ENCODE assay signal across 13 mouse cellular contexts in genomic region chr7:74173230-74173612, GRCm38 (mm10).
DNase-seq lines count a peak whose midpoint lies in the region; ATAC-seq and TF ChIP-seq lines count a peak whose summit lies in the region.
"Had no signal": no experiment of that assay in that cellular context is flagged by ENCODE, and none has a peak within 500 bp of the region (broad histone marks: within the 10 kb centered on the region; RNA-seq: fewer than 3 reads in every experiment).

No protein-coding gene starts in this region.

- no peak for TF ChIP-seq EP300 in stomach, postnatal 0 days (optimal IDR thresholded peaks at IDR 0.05)

- WGBS in forebrain, embryonic 13.5 days = 26% methylated on average over 2 of the region's 2 CpGs
- WGBS in forebrain, embryonic 16.5 days = 30% methylated on average over 2 of the region's 2 CpGs
- WGBS in stomach, embryonic 14.5 days = 18% methylated on average over 2 of the region's 2 CpGs
- 16% methylated on average over 2 of the region's 2 CpGs for WGBS in stomach, postnatal 0 days
- 12% methylated on average over 2 of the region's 2 CpGs for WGBS in limb, embryonic 15.5 days

- no peak for TF ChIP-seq CTCF in stomach, postnatal 0 days (IDR thresholded peaks at IDR 0.05; ENCODE audit: low read depth)

- H3K36me3 ChIP-seq in forebrain, embryonic 13.5 days (ENCODE audit: poor library complexity, severe bottlenecking) = no peaks in the 10 kb centered on the region
- no peaks in the 10 kb centered on the region for H3K36me3 ChIP-seq in forebrain, embryonic 16.5 days (ENCODE audit: control insufficient read depth, insufficient read depth)
- no peaks in the 10 kb centered on the region for H3K36me3 ChIP-seq in stomach, embryonic 14.5 days (ENCODE audit: control insufficient read depth, insufficient read depth, low read length)
- H3K36me3 ChIP-seq in stomach, postnatal 0 days (ENCODE audit: control insufficient read depth, insufficient read depth, low read length) = no peaks in the 10 kb centered on the region
- no peaks in the 10 kb centered on the region for H3K36me3 ChIP-seq in limb, embryonic 15.5 days
- H3K36me3 ChIP-seq: G1E; midbrain, embryonic 15.5 days had no signal

- no peak overlapping the region for H3K4me3 ChIP-seq in forebrain, embryonic 13.5 days
- H3K4me3 ChIP-seq in forebrain, embryonic 16.5 days (replicated peaks; ENCODE audit: low read length) = no peak overlapping the region
- no peak overlapping the region for H3K4me3 ChIP-seq in stomach, embryonic 14.5 days (ENCODE audit: low read depth, low read length)
- no peak overlapping the region for H3K4me3 ChIP-seq in stomach, postnatal 0 days (ENCODE audit: low read depth, low read length)
- H3K4me3 ChIP-seq in limb, embryonic 15.5 days = no peak overlapping the region
- H3K4me3 ChIP-seq: midbrain, embryonic 15.5 days had no signal

- DNase-seq in stomach, postnatal 0 days (ENCODE audit: low spot score) = no peak
- no peak for DNase-seq in adrenal gland, adult 8-10 months
- DNase-seq in gastrocnemius, postnatal 10 days = no peak
- DNase-seq in kidney, postnatal 14 days = no peak
- DNase-seq: kidney, adult 11 months; layer of hippocampus, postnatal 36 days had no signal

- H3K27me3 ChIP-seq in forebrain, embryonic 13.5 days = no peaks in the 10 kb centered on the region
- H3K27me3 ChIP-seq in forebrain, embryonic 16.5 days (replicated peaks; ENCODE audit: control insufficient read depth, insufficient read depth, low read length) = no peaks in the 10 kb centered on the region
- H3K27me3 ChIP-seq in stomach, embryonic 14.5 days (ENCODE audit: control insufficient read depth, insufficient read depth, low read length) = no peaks in the 10 kb centered on the region
- H3K27me3 ChIP-seq in stomach, postnatal 0 days (ENCODE audit: control insufficient read depth, insufficient read depth, low read length) = no peaks in the 10 kb centered on the region
- no peaks in the 10 kb centered on the region for H3K27me3 ChIP-seq in limb, embryonic 15.5 days
- H3K27me3 ChIP-seq: midbrain, embryonic 15.5 days had no signal

- no peak overlapping the region for H3K4me2 ChIP-seq in forebrain, embryonic 13.5 days
- no peak overlapping the region for H3K4me2 ChIP-seq in forebrain, embryonic 16.5 days (ENCODE audit: low read length)
- H3K4me2 ChIP-seq in stomach, embryonic 14.5 days (replicated peaks; ENCODE audit: low read depth, low read length) = no peak overlapping the region
- H3K4me2 ChIP-seq in stomach, postnatal 0 days (replicated peaks; ENCODE audit: low read depth) = no peak overlapping the region
- no peak overlapping the region for H3K4me2 ChIP-seq in limb, embryonic 15.5 days
- H3K4me2 ChIP-seq: midbrain, embryonic 15.5 days had no signal

- no peaks in the 10 kb centered on the region for H3K9me3 ChIP-seq in forebrain, embryonic 13.5 days (replicated peaks)
- H3K9me3 ChIP-seq in forebrain, embryonic 16.5 days (ENCODE audit: control insufficient read depth, low read length) = no peaks in the 10 kb centered on the region
- no peaks in the 10 kb centered on the region for H3K9me3 ChIP-seq in stomach, embryonic 14.5 days (ENCODE audit: control insufficient read depth, low read depth, low read length)
- H3K9me3 ChIP-seq in stomach, postnatal 0 days (ENCODE audit: control insufficient read depth, low read length) = no peaks in the 10 kb centered on the region
- no peaks in the 10 kb centered on the region for H3K9me3 ChIP-seq in limb, embryonic 15.5 days
- H3K9me3 ChIP-seq: midbrain, embryonic 15.5 days had no signal

- peaks cover 9% of the 10 kb centered on the region for H3K4me1 ChIP-seq in forebrain, embryonic 13.5 days
- peaks cover 9% of the 10 kb centered on the region for H3K4me1 ChIP-seq in forebrain, embryonic 16.5 days (replicated peaks; ENCODE audit: control insufficient read depth, insufficient read depth, low read length)
- H3K4me1 ChIP-seq in stomach, embryonic 14.5 days (ENCODE audit: control insufficient read depth, insufficient read depth, low read length) = no peaks in the 10 kb centered on the region
- no peaks in the 10 kb centered on the region for H3K4me1 ChIP-seq in stomach, postnatal 0 days (replicated peaks; ENCODE audit: control insufficient read depth, insufficient read depth)
- peaks cover 10% of the 10 kb centered on the region for H3K4me1 ChIP-seq in limb, embryonic 15.5 days

- H3K27ac ChIP-seq in forebrain, embryonic 13.5 days = no peak overlapping the region
- no peak overlapping the region for H3K27ac ChIP-seq in forebrain, embryonic 16.5 days (ENCODE audit: low read length)
- peak overlapping the region; percentile 44; the same call in 1 of the 2 replicates for H3K27ac ChIP-seq in stomach, embryonic 14.5 days (ENCODE audit: low read length)
- no peak overlapping the region for H3K27ac ChIP-seq in stomach, postnatal 0 days (replicated peaks)
- H3K27ac ChIP-seq in limb, embryonic 15.5 days = peak overlapping the region; percentile 38; the same call in 1 of the 2 replicates
- H3K27ac ChIP-seq: liver, embryonic 14.5 days; midbrain, embryonic 15.5 days had no signal

- no peak overlapping the region for H3K9ac ChIP-seq in forebrain, embryonic 13.5 days
- H3K9ac ChIP-seq in forebrain, embryonic 16.5 days (replicated peaks; ENCODE audit: low read depth, low read length) = no peak overlapping the region
- H3K9ac ChIP-seq in stomach, embryonic 14.5 days (replicated peaks; ENCODE audit: low read depth, low read length) = no peak overlapping the region
- H3K9ac ChIP-seq in stomach, postnatal 0 days (ENCODE audit: low read length) = no peak overlapping the region
- no peak overlapping the region for H3K9ac ChIP-seq in limb, embryonic 15.5 days
- H3K9ac ChIP-seq: liver, embryonic 14.5 days; midbrain, embryonic 15.5 days had no signal

- peak; percentile 33; the same call in 1 of the 2 replicates for ATAC-seq in forebrain, embryonic 13.5 days
- ATAC-seq in forebrain, embryonic 16.5 days = no peak
- ATAC-seq in stomach, embryonic 14.5 days (ENCODE audit: insufficient number of reproducible peaks, insufficient read depth, low FRiP score, low read depth) = peak; percentile 79
- no peak for ATAC-seq in stomach, postnatal 0 days (ENCODE audit: low FRiP score, low TSS enrichment)
- no peak for ATAC-seq in limb, embryonic 15.5 days (ENCODE audit: insufficient number of reproducible peaks, low FRiP score, low TSS enrichment, low read depth)
- ATAC-seq: midbrain, embryonic 15.5 days had no signal

Comparison
In these comparisons a context has a peak if more than half of its experiments do, and no peak if none do; other contexts are left out.
1. ATAC-seq: peak in forebrain, embryonic 13.5 days (single experiment) and stomach, embryonic 14.5 days (single experiment); none in forebrain, embryonic 16.5 days (single experiment), stomach, postnatal 0 days (single experiment) and limb, embryonic 15.5 days (single experiment).
2. H3K27ac ChIP-seq: peak in stomach, embryonic 14.5 days (single experiment) and limb, embryonic 15.5 days (single experiment); none in forebrain, embryonic 13.5 days (single experiment), forebrain, embryonic 16.5 days (single experiment) and stomach, postnatal 0 days (single experiment).